Mouse (Mus musculus) retina, postnatal 7 days (tissue): Measurements from ENCODE around the gene Alg3.

Experiments
- DNase-seq: peaks from one replicate; pipeline ENCODE4 v3.0.0-alpha.2; 2012; ENCODE audit warnings: low read depth, low spot score

Alg3 gene

GRCm38 (mm10) chr16:20610501-20611356, 806 bp downstream of the Alg3 start:
- DNase-seq = peak; percentile 75

GRCm38 (mm10) chr16:20604705-20605104, 6.8 kb downstream of the Alg3 start:
- no peak for DNase-seq

GRCm38 (mm10) chr16:20600511-20600910, 11.0 kb downstream of the Alg3 start:
- DNase-seq = no peak

- no peak for DNase-seq
Observed at GRCm38 (mm10) chr16:20596687-20597441, 14.7 kb downstream of the Alg3 start.

GRCm38 (mm10) chr16:20595737-20596136, 15.8 kb downstream of the Alg3 start:
- no peak for DNase-seq

- peak; percentile 57 for DNase-seq
Observed at GRCm38 (mm10) chr16:20595060-20595673, 16.4 kb downstream of the Alg3 start.

GRCm38 (mm10) chr16:20591076-20591705, 20.3 kb downstream of the Alg3 start:
- DNase-seq = no peak

GRCm38 (mm10) chr16:20590680-20591038, 20.9 kb downstream of the Alg3 start:
- no peak for DNase-seq

- no peak for DNase-seq
Observed at GRCm38 (mm10) chr16:20589939-20590679, 21.4 kb downstream of the Alg3 start.

- DNase-seq = no peak
Observed at GRCm38 (mm10) chr16:20589366-20589938, 22.1 kb downstream of the Alg3 start, which contains the start of gene Vwa5b2. Gene Vwa5b2, plus strand, starts transcription at chr16:20589471.

- no peak for DNase-seq
Observed at GRCm38 (mm10) chr16:20565075-20565474, 46.5 kb downstream of the Alg3 start.

GRCm38 (mm10) chr16:20557381-20557780, 54.2 kb downstream of the Alg3 start:
- DNase-seq = no peak
